Mouse (Mus musculus): ENCODE results near the gene Ankrd33b.

- TF ChIP-seq GATA1 (IDR thresholded peaks at IDR 0.05; ENCODE audit: borderline replicate concordance, low read length), result no peak
- TF ChIP-seq FLI1 (IDR thresholded peaks at IDR 0.05; ENCODE audit: low read length), result no peak
Observed at GRCm38 (mm10) chr15:31342496-31342901, 25.0 kb downstream of the Ankrd33b start.
